Mouse (Mus musculus) adrenal gland, adult 8-10 months (tissue): ENCODE measurements around the gene Rps6kb2. TPM values are rescaled to one million over a fixed set of nuclear protein-coding genes. Genes with fewer than 3 reads are reported as not detected.

ENCODE experiments used
- DNase-seq: peaks from one replicate; pipeline ENCODE4 v3.0.0; 2022
- total RNA-seq, 4 experiments: library from RNA; stranded (reverse); gene quantifications; 2 replicates each; pipeline ENCODE4 v1.2.4; 2022

The Rps6kb2 gene
- total RNA-seq, 4 experiments from 2014 or later = 29.2 to 53.0 (median 46.7) TPM

DNA sequence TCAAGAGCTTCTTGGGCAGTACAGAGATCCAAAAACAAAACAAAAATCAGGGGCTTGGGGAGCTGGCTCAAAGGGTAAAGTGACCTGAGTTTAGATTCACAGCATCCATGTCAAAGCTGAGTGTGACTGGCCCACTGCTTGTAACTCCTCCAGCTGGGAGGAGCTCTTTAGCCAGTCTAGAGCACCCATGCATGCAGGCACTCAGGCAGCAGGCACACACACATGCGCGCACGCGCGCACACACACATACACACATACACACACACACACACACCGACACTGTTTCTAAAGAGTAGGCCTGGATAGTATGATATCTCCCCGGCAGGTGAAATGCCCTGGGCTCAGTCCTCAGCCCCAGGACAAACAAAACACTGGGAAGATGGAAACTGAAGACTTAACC, 46.1 kb downstream of the Rps6kb2 start:
- no peak for DNase-seq

DNA sequence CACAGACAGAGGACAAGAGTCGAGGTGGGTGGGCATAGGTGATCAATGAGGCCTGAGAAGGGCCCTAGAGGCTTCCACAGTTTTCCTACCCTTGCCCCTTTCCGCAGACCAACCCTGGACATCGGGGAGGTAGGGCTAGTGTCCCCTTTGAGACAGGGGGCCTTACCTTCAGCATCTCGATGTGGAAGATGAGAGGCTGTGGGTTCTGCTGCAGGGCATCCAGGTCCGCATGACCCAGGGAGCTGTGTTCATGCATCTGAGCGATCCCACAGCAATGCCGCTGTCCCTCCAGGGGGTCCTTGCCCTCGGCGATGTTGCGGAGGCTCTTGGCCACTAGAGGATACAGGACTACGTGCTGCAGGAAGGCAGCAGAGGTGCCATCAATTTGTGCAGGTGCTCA, 47.3 kb downstream of the Rps6kb2 start:
- DNase-seq = no peak

DNA sequence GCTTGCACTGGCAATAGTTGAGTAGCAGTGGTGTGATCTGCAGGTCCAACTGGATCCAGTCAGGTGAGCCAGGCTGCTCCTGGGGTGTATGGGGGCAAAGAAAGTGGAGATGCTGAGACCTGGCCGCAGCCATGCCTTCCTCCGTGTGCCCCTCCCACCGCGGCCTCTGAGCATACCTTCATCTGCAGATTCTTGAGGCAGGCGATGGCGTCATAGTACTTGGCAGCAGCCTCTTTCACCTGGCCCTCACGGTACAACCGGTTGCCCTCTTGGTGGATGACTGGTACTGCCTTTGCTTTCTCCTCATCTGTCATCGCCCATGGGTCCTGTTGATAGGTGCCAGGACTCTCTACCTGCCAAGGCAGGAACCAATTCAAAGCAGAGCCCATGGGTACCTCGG, 48.0 kb downstream of the Rps6kb2 start:
- DNase-seq = no peak

DNA sequence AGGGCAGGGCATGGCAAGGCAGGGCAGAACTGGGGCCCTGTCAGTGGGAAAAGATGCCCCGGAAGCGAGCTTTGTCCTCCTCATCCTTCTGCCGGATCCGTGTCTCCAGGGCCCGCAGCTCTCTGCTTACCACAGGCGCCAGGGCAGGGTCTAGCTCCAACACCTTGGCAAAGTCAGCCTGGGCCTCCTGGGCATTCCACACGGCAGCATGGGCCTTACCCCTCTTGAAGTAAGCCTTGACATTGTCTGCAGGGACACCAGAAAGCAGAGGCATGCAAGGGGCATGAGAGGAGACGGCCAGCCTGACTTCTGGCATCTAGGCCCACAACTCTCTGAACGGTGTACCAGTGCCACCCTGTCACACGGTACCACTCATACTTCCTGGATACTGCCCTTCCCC, 48.6 kb downstream of the Rps6kb2 start:
- DNase-seq = no peak

DNA sequence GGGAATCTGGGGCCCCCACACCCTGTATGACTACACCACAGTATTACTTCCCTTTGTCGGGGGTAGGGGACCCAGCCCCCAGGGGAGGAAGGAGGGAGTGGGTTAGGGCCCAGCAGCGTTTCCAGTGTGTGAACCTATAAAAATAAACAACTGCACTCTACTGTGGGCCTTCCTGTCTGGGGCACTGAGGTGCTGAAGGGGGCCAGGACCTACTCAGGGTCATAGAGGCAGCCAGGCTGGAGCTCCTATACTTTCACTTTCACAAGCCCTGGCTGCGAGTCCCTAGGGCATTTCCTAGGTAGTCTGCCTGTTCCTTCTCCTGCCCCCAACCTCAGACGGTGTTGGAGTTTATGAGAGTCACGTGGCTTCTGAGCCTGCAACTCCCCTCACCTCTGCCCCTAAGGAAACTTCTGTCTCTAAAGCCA, 49.3 kb downstream of the Rps6kb2 start:
- DNase-seq = peak; percentile 59

DNA sequence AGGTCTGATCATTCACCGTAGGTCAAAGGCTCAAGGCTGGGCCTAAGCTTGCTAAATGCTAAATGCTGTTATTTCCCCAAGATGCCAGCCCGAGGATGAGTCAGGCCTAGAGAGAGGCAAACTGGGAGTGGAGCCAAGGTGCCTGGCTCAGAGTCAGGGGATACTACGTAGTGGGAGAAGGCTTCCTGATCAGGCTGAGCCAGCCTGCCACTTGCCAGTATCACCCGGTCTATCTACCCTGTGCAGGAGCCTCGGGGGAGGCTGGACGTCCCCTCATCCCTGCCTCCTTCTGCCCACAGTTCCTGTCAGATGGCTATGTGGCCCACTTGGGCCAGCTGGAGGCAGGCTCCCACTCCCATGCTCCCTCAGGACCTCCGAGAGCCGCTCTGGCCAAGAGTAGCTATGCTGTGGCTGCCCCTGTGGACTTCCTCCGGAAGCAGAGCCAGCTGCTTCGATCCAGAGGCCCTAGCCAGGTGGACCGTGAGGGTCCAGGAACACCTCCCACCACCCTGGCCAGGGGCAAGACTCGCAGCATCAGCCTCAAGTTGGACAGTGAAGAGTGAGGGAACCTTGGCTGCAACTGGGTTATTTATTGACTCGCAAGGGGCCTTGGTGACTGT, 49.9 kb downstream of the Rps6kb2 start:
- peak; percentile 97 for DNase-seq

DNA sequence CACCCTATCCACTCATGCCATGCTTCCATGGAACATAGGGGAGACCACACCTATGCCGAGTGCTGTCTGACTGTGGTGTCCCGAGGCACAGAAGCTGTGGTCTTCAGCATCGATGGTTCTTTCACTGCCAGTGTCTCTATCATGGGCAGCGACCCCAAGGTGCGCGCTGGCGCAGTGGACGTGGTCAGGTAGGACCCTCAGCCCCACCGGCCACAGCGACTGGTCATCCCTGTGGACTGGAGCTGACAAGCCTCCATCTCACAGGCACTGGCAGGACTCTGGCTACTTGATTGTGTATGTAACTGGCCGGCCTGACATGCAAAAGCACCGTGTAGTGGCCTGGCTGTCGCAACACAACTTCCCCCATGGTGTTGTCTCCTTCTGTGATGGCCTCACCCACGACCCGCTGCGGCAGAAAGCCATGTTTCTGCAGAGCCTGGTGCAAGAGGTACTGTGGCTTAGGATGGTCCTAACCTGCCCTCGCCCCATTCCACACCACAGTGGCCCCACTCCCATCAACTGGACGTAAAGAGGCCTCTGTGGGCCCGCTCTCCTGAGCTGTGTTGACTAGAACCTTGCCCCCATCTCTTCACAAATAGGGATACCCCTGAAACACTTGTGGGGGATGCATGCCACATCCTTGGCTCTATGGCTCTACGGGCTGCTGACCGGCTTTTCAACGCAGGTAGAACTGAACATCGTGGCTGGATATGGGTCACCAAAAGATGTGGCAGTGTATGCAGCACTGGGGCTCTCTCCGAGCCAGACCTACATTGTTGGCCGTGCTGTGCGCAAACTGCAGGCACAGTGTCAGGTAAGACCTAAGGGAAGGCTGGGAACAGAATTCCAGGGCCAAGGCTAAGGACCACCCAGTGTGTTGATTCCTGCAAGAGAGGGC, 50.8 kb downstream of the Rps6kb2 start:
- DNase-seq = no peak

DNA sequence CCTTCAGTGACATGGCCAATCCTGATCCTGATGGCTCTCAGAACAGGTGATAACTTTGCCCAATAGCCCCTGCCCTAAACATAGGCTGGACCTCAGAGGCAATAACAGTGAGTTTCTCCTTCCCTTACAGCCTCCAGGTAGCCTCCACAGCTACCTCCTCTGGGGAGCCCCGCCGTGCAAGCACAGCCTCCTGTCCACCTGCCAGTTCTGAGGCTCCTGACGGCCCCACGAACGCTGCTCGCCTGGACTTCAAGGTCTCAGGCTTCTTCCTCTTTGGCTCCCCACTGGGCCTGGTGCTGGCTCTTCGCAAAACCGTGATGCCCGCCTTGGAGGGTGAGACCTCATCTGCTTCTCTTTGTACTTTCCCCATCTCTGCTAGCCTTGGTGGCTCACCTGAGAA, 54.6 kb downstream of the Rps6kb2 start:
- DNase-seq = no peak

DNA sequence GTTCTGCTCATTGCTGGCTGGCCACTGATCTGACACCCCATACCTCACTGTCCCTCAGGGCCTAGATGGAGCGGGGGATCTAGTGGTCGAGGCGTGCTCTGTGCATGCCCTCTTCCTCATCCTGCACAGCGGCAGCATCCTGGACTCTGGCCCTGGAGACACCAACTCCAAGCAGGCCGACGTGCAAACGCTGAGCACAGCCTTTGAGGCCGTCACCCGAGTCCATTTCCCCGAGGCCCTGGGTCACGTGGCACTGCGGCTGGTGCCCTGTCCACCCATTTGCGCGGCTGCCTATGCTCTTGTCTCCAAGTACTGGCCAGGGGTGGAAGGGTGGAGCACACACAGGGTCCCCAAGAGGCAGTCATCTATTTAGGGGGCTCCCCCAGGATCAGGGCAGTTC, 56.5 kb downstream of the Rps6kb2 start:
- DNase-seq = no peak

DNA sequence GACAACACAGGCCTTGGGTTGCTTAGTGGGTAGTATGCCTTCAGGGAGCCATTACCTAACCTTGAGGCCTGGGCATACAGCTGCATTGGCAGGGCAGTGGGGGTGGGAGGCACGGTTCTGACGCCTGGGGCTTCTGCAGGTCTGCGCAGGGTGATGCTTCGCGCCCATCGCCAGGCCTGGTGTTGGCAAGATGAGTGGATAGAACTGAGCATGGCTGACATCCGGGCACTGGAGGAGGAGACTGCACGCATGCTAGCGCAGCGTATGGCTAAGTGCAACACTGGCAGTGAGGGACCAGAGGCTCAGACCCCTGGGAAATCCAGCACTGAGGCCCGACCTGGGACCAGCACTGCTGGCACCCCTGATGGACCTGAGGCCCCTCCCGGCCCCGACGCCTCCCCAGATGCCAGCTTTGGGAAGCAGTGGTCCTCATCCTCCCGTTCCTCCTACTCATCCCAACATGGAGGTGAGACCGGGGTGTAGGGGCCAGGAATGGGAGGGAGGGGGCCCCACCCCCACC, 58.4 kb downstream of the Rps6kb2 start:
- DNase-seq = no peak

Other genes starting within 250 kb of the Rps6kb2 start
- gene Aldh3b1, start 233.5 kb downstream of the Rps6kb2 start, total RNA-seq = 100 to 1,000 TPM in 2 of 4 experiments, 10 to 100 TPM in 2; 35.5 to 262 (median 145) TPM
- 10 to 100 TPM; 69.4 to 85.5 (median 71.5) TPM for gene Unc93b1, start 228.2 kb downstream of the Rps6kb2 start, total RNA-seq
- 1 to 10 TPM in 2 of 4 experiments, under 1 TPM in 2; 0.11 to 1.5 (median 0.88) TPM for gene Aldh3b3, start 204.7 kb downstream of the Rps6kb2 start, total RNA-seq
- 10 to 100 TPM in 2 of 4 experiments, 1 to 10 TPM in 2; 4.5 to 15.8 (median 9.7) TPM for gene Aldh3b2, start 191.0 kb downstream of the Rps6kb2 start, total RNA-seq
- 10 to 100 TPM; 17.9 to 37.7 (median 23.4) TPM for gene Acy3, start 176.8 kb downstream of the Rps6kb2 start, total RNA-seq
- not detected for gene Tbx10, start 170.6 kb downstream of the Rps6kb2 start, total RNA-seq
- gene Nudt8, start 162.8 kb downstream of the Rps6kb2 start, total RNA-seq = 10 to 100 TPM; 22.8 to 27.3 (median 24.7) TPM
- 1 to 10 TPM in 3 of 4 experiments, under 1 TPM in 1; 0.61 to 1.7 (median 1.3) TPM for gene Gm49405, start 162.7 kb downstream of the Rps6kb2 start, total RNA-seq
- gene Doc2g, start 160.0 kb downstream of the Rps6kb2 start, total RNA-seq = 1 to 10 TPM; 1.5 to 2.5 (median 1.7) TPM
- gene Ndufv1, start 150.5 kb downstream of the Rps6kb2 start, total RNA-seq = 100 to 1,000 TPM; 235 to 340 (median 280) TPM
- gene Gstp1, start 125.4 kb downstream of the Rps6kb2 start, total RNA-seq = 100 to 1,000 TPM; 366 to 409 (median 394) TPM
- 10 to 100 TPM; 45.4 to 79.1 (median 67.8) TPM for gene Gstp2, start 117.3 kb downstream of the Rps6kb2 start, total RNA-seq
- gene Gstp3, start 103.8 kb downstream of the Rps6kb2 start, total RNA-seq = 1 to 10 TPM in 1 of 4 experiments, under 1 TPM in 3; 0.56 to 1.1 (median 0.77) TPM
- gene Cabp2, start 81.8 kb downstream of the Rps6kb2 start, total RNA-seq = not detected
- 100 to 1,000 TPM; 100 to 146 (median 129) TPM for gene Cdk2ap2, start 66.2 kb downstream of the Rps6kb2 start, total RNA-seq
- 100 to 1,000 TPM in 1 of 4 experiments, 10 to 100 TPM in 3; 57.1 to 119 (median 84.1) TPM for gene Pitpnm1, start 63.4 kb downstream of the Rps6kb2 start, total RNA-seq
- gene Aip, start 37.5 kb downstream of the Rps6kb2 start, total RNA-seq = 100 to 1,000 TPM; 129 to 143 (median 134) TPM
- gene Gpr152, start 23.6 kb downstream of the Rps6kb2 start, total RNA-seq = under 1 TPM in 2 of 4 experiments, not detected in 2; 0.06 to 0.08 TPM
- under 1 TPM; 0.23 to 0.59 (median 0.39) TPM for gene Cabp4, start 19.3 kb downstream of the Rps6kb2 start, total RNA-seq
- gene Coro1b, start 14.7 kb downstream of the Rps6kb2 start, total RNA-seq = 100 to 1,000 TPM; 174 to 210 (median 184) TPM
- 1 to 10 TPM; 2.2 to 4.4 (median 3.4) TPM for gene Ptprcap, start 9.8 kb downstream of the Rps6kb2 start, total RNA-seq
- 1 to 10 TPM; 3.6 to 6.8 (median 5.2) TPM for gene Carns1, start 12.1 kb upstream of the Rps6kb2 start, total RNA-seq
- 1 to 10 TPM; 1.6 to 2.8 (median 1.9) TPM for gene Tbc1d10c, start 27.9 kb upstream of the Rps6kb2 start, total RNA-seq
- gene Ppp1ca, start 28.7 kb upstream of the Rps6kb2 start, total RNA-seq = 100 to 1,000 TPM; 371 to 396 (median 387) TPM
- gene Rad9a, start 38.3 kb upstream of the Rps6kb2 start, total RNA-seq = 10 to 100 TPM in 3 of 4 experiments, 1 to 10 TPM in 1; 8.7 to 14.3 (median 11.9) TPM
- gene Clcf1, start 50.9 kb upstream of the Rps6kb2 start, total RNA-seq = 10 to 100 TPM in 1 of 4 experiments, 1 to 10 TPM in 3; 4.5 to 14.4 (median 7.6) TPM
- not detected for gene AC109138.7, start 51.0 kb upstream of the Rps6kb2 start, total RNA-seq
- gene Pold4, start 68.5 kb upstream of the Rps6kb2 start, total RNA-seq = 10 to 100 TPM; 39.0 to 53.5 (median 52.4) TPM
- 10 to 100 TPM; 30.8 to 55.1 (median 46.6) TPM for gene Ssh3, start 105.8 kb upstream of the Rps6kb2 start, total RNA-seq
- 10 to 100 TPM in 1 of 4 experiments, 1 to 10 TPM in 3; 4.3 to 10.6 (median 6.8) TPM for gene Ankrd13d, start 119.8 kb upstream of the Rps6kb2 start, total RNA-seq
- 10 to 100 TPM; 42.3 to 71.6 (median 53.0) TPM for gene Grk2, start 142.9 kb upstream of the Rps6kb2 start, total RNA-seq
- 100 to 1,000 TPM in 3 of 4 experiments, 10 to 100 TPM in 1; 88.6 to 150 (median 124) TPM for gene Kdm2a, start 234.9 kb upstream of the Rps6kb2 start, total RNA-seq